Mouse (Mus musculus): Measurements from ENCODE around the gene 1700025G04Rik.

GRCm38 (mm10) chr1:151963248-151963647 lies 126.7 kb downstream of the 1700025G04Rik start:
- TF ChIP-seq POLR2A (IDR thresholded peaks at IDR 0.05; ENCODE audit: low read depth, low read length): no peak
- TF ChIP-seq CTCF (conservative IDR thresholded peaks at IDR 0.05; ENCODE audit: insufficient read depth, insufficient read length, low read depth, low read length): no peak
